Mouse (Mus musculus) forebrain, embryonic 12.5 days (tissue): ENCODE measurements at regions not wholly inside any gene's neighbourhood (a gene's known extent, or its start where the extent isn't known, plus 50 kb on each side); places are given as distances from the start of the nearest gene placed in this dataset.
"Not testable (repeated sequence)": the region's sequence is repeated elsewhere in the genome, so short reads cannot be mapped to it uniquely, and the experiment has no call there.

Experiments
- ATAC-seq: fragments of 200-750 bp; cut with Nextera tagmentation; 2 replicates; pipeline ENCODE4 v1.8.0; 2017; ENCODE audit warnings: moderate TSS enrichment; ENCODE audit not compliant: low FRiP score
- H3K27ac ChIP-seq: fragments of 300-500 bp; sonication (generic); 2 replicates; pipeline ENCODE4 v1.5.1; 2016; ENCODE audit warnings: mild to moderate bottlenecking
- H3K27me3 ChIP-seq: fragments of 300-500 bp; sonication (generic); 2 replicates; pipeline ENCODE4 v1.6.1; 2016; ENCODE audit warnings: mild to moderate bottlenecking
- H3K36me3 ChIP-seq: fragments of 300-500 bp; sonication (generic); replicated peaks from 2 replicates; pipeline ENCODE4 v1.6.1; 2016; ENCODE audit warnings: mild to moderate bottlenecking
- H3K4me1 ChIP-seq: fragments of 300-500 bp; sonication (generic); 2 replicates; pipeline ENCODE4 v1.6.1; 2016
- H3K4me2 ChIP-seq: fragments of 300-500 bp; sonication (generic); 2 replicates; pipeline ENCODE4 v1.6.1; 2016; ENCODE audit warnings: mild to moderate bottlenecking, moderate library complexity
- H3K4me3 ChIP-seq: fragments of 300-500 bp; sonication (generic); replicated peaks from 2 replicates; pipeline ENCODE4 v1.5.1; 2016; ENCODE audit warnings: mild to moderate bottlenecking
- H3K9ac ChIP-seq: fragments of 300-500 bp; sonication (generic); 2 replicates; pipeline ENCODE4 v1.6.1; 2016; ENCODE audit warnings: mild to moderate bottlenecking
- H3K9me3 ChIP-seq: fragments of 300-500 bp; sonication (generic); 2 replicates; pipeline ENCODE4 v1.6.1; 2016
- WGBS: fragments of 180-500 bp; shearing (Covaris S2); methylation state at CpG from one replicate; pipeline ENCODE4 v1.1.7; 2016; 5-methylcytosine and 5-hydroxymethylcytosine counted together

GRCm38 (mm10) chr17:7529304-7529703 lies 144.0 kb upstream of the Unc93a2 start:
- Histone ChIP-seq H3K4me1 (no peaks in the 10 kb centered on the region), H3K9ac (no peak overlapping the region), H3K4me2 (no peak overlapping the region), H3K27me3 (no peaks in the 10 kb centered on the region), H3K27ac (no peak overlapping the region), H3K9me3 (no peaks in the 10 kb centered on the region), H3K36me3 (no peaks in the 10 kb centered on the region), H3K4me3 (no peak overlapping the region)
- 33% methylated on average over 5 of the region's 5 CpGs for WGBS
- ATAC-seq: no peak

DNA sequence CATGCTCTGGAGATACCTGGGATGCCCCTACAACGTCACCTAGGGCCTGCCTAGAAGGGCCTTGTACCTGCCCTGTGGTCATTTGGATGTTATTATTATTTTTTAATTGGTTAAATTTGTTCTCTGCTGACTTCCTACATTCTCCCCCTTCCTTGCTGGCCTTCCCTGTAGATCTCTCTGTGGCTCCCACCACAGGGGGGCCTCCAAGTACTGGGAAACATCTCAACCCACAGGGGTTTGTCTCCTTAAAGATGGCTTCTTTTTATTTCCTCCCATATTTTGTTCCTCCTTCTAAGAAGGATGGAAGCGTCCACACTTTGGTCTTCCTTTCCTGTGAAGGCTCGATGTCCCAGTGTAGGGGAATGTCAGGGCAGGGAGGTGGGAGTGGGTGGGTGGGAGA lies 142.4 kb upstream of the Unc93a2 start:
- no peaks in the 10 kb centered on the region for H3K27me3 ChIP-seq
- H3K9ac ChIP-seq: no peak overlapping the region
- no peaks in the 10 kb centered on the region for H3K9me3 ChIP-seq
- no peak overlapping the region for H3K27ac ChIP-seq
- no peak for ATAC-seq
- H3K4me3 ChIP-seq: no peak overlapping the region
- no peaks in the 10 kb centered on the region for H3K4me1 ChIP-seq
- 76% methylated on average over 3 of the region's 3 CpGs for WGBS
- no peak overlapping the region for H3K4me2 ChIP-seq
- H3K36me3 ChIP-seq: no peaks in the 10 kb centered on the region

DNA sequence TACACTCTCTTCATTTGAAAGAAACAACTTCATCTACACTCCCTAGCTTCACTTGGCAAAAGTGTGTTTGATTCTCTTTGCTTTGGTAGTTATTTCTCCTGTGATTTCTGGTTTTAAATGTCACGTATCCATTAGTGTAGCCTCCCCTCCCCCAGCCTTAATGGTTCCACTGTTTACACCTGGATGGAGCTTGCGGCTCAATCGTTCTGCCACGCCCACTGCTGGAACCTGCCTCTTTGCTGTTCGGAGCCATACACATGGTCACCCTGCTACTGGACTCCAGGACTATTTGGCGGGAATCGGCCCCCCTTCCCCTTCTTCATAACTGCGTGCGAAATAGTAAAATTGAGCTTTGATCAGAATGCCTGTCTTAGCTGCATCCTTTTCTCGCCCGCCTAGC lies 139.2 kb upstream of the Unc93a2 start:
- WGBS: 91% methylated on average over 11 of the region's 11 CpGs
- H3K4me1 ChIP-seq, H3K36me3 ChIP-seq, H3K4me3 ChIP-seq, H3K9me3 ChIP-seq, H3K27ac ChIP-seq, H3K27me3 ChIP-seq, H3K9ac ChIP-seq, H3K4me2 ChIP-seq, ATAC-seq: not testable (repeated sequence)

GRCm38 (mm10) chr17:7521127-7521526 lies 135.9 kb upstream of the Unc93a2 start:
- Histone ChIP-seq H3K4me1 (no peaks in the 10 kb centered on the region), H3K4me2 (no peak overlapping the region), H3K9ac (no peak overlapping the region), H3K27ac (no peak overlapping the region), H3K27me3 (no peaks in the 10 kb centered on the region), H3K36me3 (no peaks in the 10 kb centered on the region), H3K9me3 (no peaks in the 10 kb centered on the region), H3K4me3 (no peak overlapping the region)
- WGBS: 75% methylated on average over 10 of the region's 10 CpGs
- ATAC-seq: no peak
